ENCODE assay signal across 8 mouse cellular contexts in genomic region chr15:37005793-37006474, GRCm38 (mm10). TPM values are rescaled to one million over a fixed set of nuclear protein-coding genes. Genes with fewer than 3 reads are reported as not detected.
DNase-seq lines count a peak whose midpoint lies in the region; ATAC-seq and TF ChIP-seq lines count a peak whose summit lies in the region.

No protein-coding gene starts in this region.

- peaks cover 45% of the 10 kb centered on the region for H3K36me3 ChIP-seq in erythroblast, embryonic 14.5 days (ENCODE audit: control insufficient read depth)
- H3K36me3 ChIP-seq in thymus, adult 2 months (ENCODE audit: control insufficient read depth, insufficient read depth, low read length): peaks cover 24% of the 10 kb centered on the region
- H3K36me3 ChIP-seq in liver, embryonic 12.5 days: peaks cover 40% of the 10 kb centered on the region

- no peak for TF ChIP-seq CTCF in thymus, adult 2 months (IDR thresholded peaks at IDR 0.05; ENCODE audit: borderline replicate concordance, control insufficient read depth, extremely low read depth, insufficient read depth, low read length, poor library complexity)

- H3K27ac ChIP-seq in thymus, adult 2 months (ENCODE audit: control insufficient read depth, insufficient read depth, low read length): no peak overlapping the region
- peak overlapping the region; percentile 89 for H3K27ac ChIP-seq in liver, embryonic 12.5 days

- TF ChIP-seq POLR2A in thymus, adult 2 months (IDR thresholded peaks at IDR 0.05; ENCODE audit: control insufficient read depth, extremely low read depth, insufficient read depth, low read length, poor library complexity): no peak

- WGBS in thymus, adult 2 months: 30% methylated on average over 7 of the region's 7 CpGs
- WGBS in liver, embryonic 12.5 days (ENCODE audit: insufficient replicate concordance): 21% methylated on average over 7 of the region's 7 CpGs

- H3K4me2 ChIP-seq in liver, embryonic 12.5 days: peak overlapping the region; percentile 73

- DNase-seq in thymus, adult 2 months: no peak
- DNase-seq in thymus, postnatal 4 days: no peak
- no peak for DNase-seq in embryo, embryonic 9.5 days (ENCODE audit: extremely low spot score)
- no peak for DNase-seq in cerebellum, postnatal 10 days
- DNase-seq in right cerebral cortex, postnatal 25 days: no peak

- peak overlapping the region; percentile 97 for H3K4me3 ChIP-seq in erythroblast, embryonic 14.5 days (replicated peaks)
- H3K4me3 ChIP-seq in thymus, adult 2 months (ENCODE audit: control insufficient read depth, insufficient read depth, low read length): peak overlapping the region; percentile 74; the same call in 1 of the 2 replicates
- H3K4me3 ChIP-seq in liver, embryonic 12.5 days: peak overlapping the region; percentile 82

- H3K27me3 ChIP-seq in erythroblast, embryonic 14.5 days (ENCODE audit: control insufficient read depth): no peaks in the 10 kb centered on the region
- no peaks in the 10 kb centered on the region for H3K27me3 ChIP-seq in thymus, adult 2 months (ENCODE audit: control insufficient read depth, insufficient read depth, low read length)
- no peaks in the 10 kb centered on the region for H3K27me3 ChIP-seq in liver, embryonic 12.5 days (replicated peaks)

- no peak for ATAC-seq in erythroblast, adult 5-6 weeks (replicated peaks; ENCODE audit: low FRiP score, poor library complexity, severe bottlenecking)
- ATAC-seq in liver, embryonic 12.5 days: no peak

- H3K9ac ChIP-seq in liver, embryonic 12.5 days: peak overlapping the region; percentile 97

- no peaks in the 10 kb centered on the region for H3K9me3 ChIP-seq in erythroblast, embryonic 14.5 days (ENCODE audit: control insufficient read depth, low read length)
- H3K9me3 ChIP-seq in liver, embryonic 12.5 days (replicated peaks): no peaks in the 10 kb centered on the region

- peaks cover 23% of the 10 kb centered on the region for H3K4me1 ChIP-seq in erythroblast, embryonic 14.5 days (ENCODE audit: control insufficient read depth)
- peaks cover 4% of the 10 kb centered on the region for H3K4me1 ChIP-seq in thymus, adult 2 months (replicated peaks; ENCODE audit: control insufficient read depth, insufficient read depth, low read length)
- H3K4me1 ChIP-seq in liver, embryonic 12.5 days: peaks cover 33% of the 10 kb centered on the region

RNA-seq across cellular contexts. Expression of gene Zfp706, which starts 1.6 kb away (rescaled TPM):
- 1.1 and 2.2 TPM in 2 replicates for polyA plus RNA-seq in erythroblast, embryonic 14.5 days (2012)
- total RNA-seq in erythroblast, adult 5-6 weeks (2015; ENCODE audit: low replicate concordance): 25.6 and 63.3 TPM in 2 replicates
- total RNA-seq in erythroblast, adult 5-6 weeks (2017; ENCODE audit: low replicate concordance): 4.9 and 13.7 TPM in 2 replicates
- 33.7 and 35.5 TPM in 2 replicates for polyA plus RNA-seq in thymus, adult 2 months (2012; rRNA removed)
- polyA plus RNA-seq in liver, embryonic 12.5 days (2016; fragmentation: Nextera tagmentation; extraction: Ambion mirVana): 301 and 318 TPM in 2 replicates

Comparison
In these comparisons a context has a peak if more than half of its experiments do, and no peak if none do; other contexts are left out.
1. RNA of gene Zfp706, which starts 1.6 kb away (polyA plus RNA-seq): 301 to 318 TPM in liver, embryonic 12.5 days and 33.7 to 35.5 TPM in thymus, adult 2 months; 1.1 to 2.2 TPM in erythroblast, embryonic 14.5 days; every median in the first group is over 10 times any median in the second.
2. Peak in every context shown above with its lines, with median percentiles within 50 percentile points of each other: H3K4me3 ChIP-seq.